Mouse (Mus musculus): ENCODE measurements around the gene Zbtb48. TPM values are rescaled to one million over a fixed set of nuclear protein-coding genes. Genes with fewer than 3 reads are reported as not detected.

Gene Zbtb48
- polyA plus RNA-seq, 1 experiment from 2014 or later = 23.4 TPM

- peak; percentile 70 for ATAC-seq (ENCODE audit: low FRiP score, low read depth)
- H3K27ac ChIP-seq (replicated peaks) = no peak overlapping the region
- peaks cover 5% of the 10 kb centered on the region; the same call in 1 of the 2 replicates for H3K4me1 ChIP-seq
- no peak overlapping the region for H3K4me3 ChIP-seq
- 12% methylated on average over 5 of the region's 5 CpGs for WGBS
- H3K36me3 ChIP-seq = peaks cover 49% of the 10 kb centered on the region
- no peaks in the 10 kb centered on the region for H3K27me3 ChIP-seq
- H3K4me2 ChIP-seq (replicated peaks) = no peak overlapping the region
- no peak overlapping the region for H3K9ac ChIP-seq (replicated peaks)
- no peaks in the 10 kb centered on the region for H3K9me3 ChIP-seq
Measured at GRCm38 (mm10) chr4:151981363-151981762, 46.1 kb downstream of the Zbtb48 start.

- H3K4me1 ChIP-seq = peaks cover 3% of the 10 kb centered on the region; the same call in 1 of the 2 replicates
- no peak for ATAC-seq (ENCODE audit: low FRiP score, low read depth)
- no peak overlapping the region for H3K4me3 ChIP-seq
- no peaks in the 10 kb centered on the region for H3K27me3 ChIP-seq
- WGBS = 77% methylated on average over 8 of the region's 8 CpGs
- H3K27ac ChIP-seq (replicated peaks) = no peak overlapping the region
- H3K9ac ChIP-seq (replicated peaks) = no peak overlapping the region
- no peak overlapping the region for H3K4me2 ChIP-seq (replicated peaks)
- no peaks in the 10 kb centered on the region for H3K9me3 ChIP-seq
- H3K36me3 ChIP-seq = peaks cover 55% of the 10 kb centered on the region
Measured at GRCm38 (mm10) chr4:151980699-151981098, 46.8 kb downstream of the Zbtb48 start.

GRCm38 (mm10) chr4:151977748-151978147, 49.7 kb downstream of the Zbtb48 start:
- Histone ChIP-seq H3K27me3 (no peaks in the 10 kb centered on the region), H3K4me1 (peaks cover 3% of the 10 kb centered on the region; the same call in 1 of the 2 replicates), H3K4me3 (no peak overlapping the region), H3K9me3 (0 out of 2 replicates have a peak, but pooled peaks cover 3% of the 10 kb centered on the region), H3K27ac (replicated peaks) (no peak overlapping the region), H3K36me3 (peaks cover 81% of the 10 kb centered on the region), H3K4me2 (replicated peaks) (no peak overlapping the region), H3K9ac (replicated peaks) (no peak overlapping the region)
- peak; percentile 7; the same call in 1 of the 2 replicates for ATAC-seq (ENCODE audit: low FRiP score, low read depth)
- 47% methylated on average over 10 of the region's 10 CpGs for WGBS

GRCm38 (mm10) chr4:151975441-151975840, 52.0 kb downstream of the Zbtb48 start:
- Histone ChIP-seq H3K36me3 (peaks cover 72% of the 10 kb centered on the region), H3K4me2 (replicated peaks) (no peak overlapping the region), H3K4me1 (no peaks in the 10 kb centered on the region), H3K27me3 (no peaks in the 10 kb centered on the region), H3K4me3 (no peak overlapping the region), H3K27ac (replicated peaks) (no peak overlapping the region), H3K9ac (replicated peaks) (no peak overlapping the region), H3K9me3 (0 out of 2 replicates have a peak, but pooled peaks cover 3% of the 10 kb centered on the region)
- no peak for ATAC-seq (ENCODE audit: low FRiP score, low read depth)
- 90% methylated on average over 3 of the region's 3 CpGs for WGBS

GRCm38 (mm10) chr4:151972221-151972967, 55.1 kb downstream of the Zbtb48 start:
- Histone ChIP-seq H3K27me3 (no peaks in the 10 kb centered on the region), H3K4me3 (no peak overlapping the region), H3K9ac (replicated peaks) (no peak overlapping the region), H3K27ac (replicated peaks) (no peak overlapping the region), H3K36me3 (peaks cover 70% of the 10 kb centered on the region), H3K4me1 (no peaks in the 10 kb centered on the region), H3K9me3 (0 out of 2 replicates have a peak, but pooled peaks cover 3% of the 10 kb centered on the region), H3K4me2 (replicated peaks) (no peak overlapping the region)
- ATAC-seq (ENCODE audit: low FRiP score, low read depth) = no peak
- 78% methylated on average over 10 of the region's 10 CpGs for WGBS

Other genes with a start within 250 kb of the Zbtb48 start
- 135 and 152 TPM in 2 replicates for gene Camta1, start 165.8 kb downstream of the Zbtb48 start, polyA plus RNA-seq (2016; fragmentation: Nextera tagmentation; extraction: Ambion mirVana)
- gene Dnajc11, start 94.0 kb downstream of the Zbtb48 start, polyA plus RNA-seq (2016; fragmentation: Nextera tagmentation; extraction: Ambion mirVana) = 84.4 and 89.8 TPM in 2 replicates
- 30.9 and 33.9 TPM in 2 replicates for gene Thap3, start 38.7 kb downstream of the Zbtb48 start, polyA plus RNA-seq (2016; fragmentation: Nextera tagmentation; extraction: Ambion mirVana)
- 25.8 and 28.9 TPM in 2 replicates for gene Phf13, start 31.4 kb downstream of the Zbtb48 start, polyA plus RNA-seq (2016; fragmentation: Nextera tagmentation; extraction: Ambion mirVana)
- gene Klhl21, start 18.9 kb downstream of the Zbtb48 start, polyA plus RNA-seq (2016; fragmentation: Nextera tagmentation; extraction: Ambion mirVana) = 4.7 and 5.4 TPM in 2 replicates
- gene Tas1r1, start 10.9 kb upstream of the Zbtb48 start, polyA plus RNA-seq (2016; fragmentation: Nextera tagmentation; extraction: Ambion mirVana) = 0.59 and 1.3 TPM in 2 replicates
- gene Nol9, start 11.7 kb upstream of the Zbtb48 start, polyA plus RNA-seq (2016; fragmentation: Nextera tagmentation; extraction: Ambion mirVana) = 35.4 and 36.9 TPM in 2 replicates
- 9.4 and 9.9 TPM in 2 replicates for gene Plekhg5, start 44.8 kb upstream of the Zbtb48 start, polyA plus RNA-seq (2016; fragmentation: Nextera tagmentation; extraction: Ambion mirVana)
- 0.73 and 0.83 TPM in 2 replicates for gene Tnfrsf25, start 88.3 kb upstream of the Zbtb48 start, polyA plus RNA-seq (2016; fragmentation: Nextera tagmentation; extraction: Ambion mirVana)
- gene Espn, start 124.7 kb upstream of the Zbtb48 start, polyA plus RNA-seq (2016; fragmentation: Nextera tagmentation; extraction: Ambion mirVana) = 0.26 TPM in 1 of 2 replicates, not detected in the other
- gene Hes2, start 131.2 kb upstream of the Zbtb48 start, polyA plus RNA-seq (2016; fragmentation: Nextera tagmentation; extraction: Ambion mirVana) = 0.47 and 0.60 TPM in 2 replicates
- 104 and 105 TPM in 2 replicates for gene Acot7, start 150.5 kb upstream of the Zbtb48 start, polyA plus RNA-seq (2016; fragmentation: Nextera tagmentation; extraction: Ambion mirVana)
- 12.3 and 15.4 TPM in 2 replicates for gene Gpr153, start 246.6 kb upstream of the Zbtb48 start, polyA plus RNA-seq (2016; fragmentation: Nextera tagmentation; extraction: Ambion mirVana)